Mouse (Mus musculus) ES-E14 (cell line): ENCODE measurements around the gene Mgea5.

Source experiments
- CHD2 ChIP-seq: IDR thresholded peaks from 2 replicates; pipeline ENCODE4 v1.6.1; 2014; ENCODE audit warnings: mild to moderate bottlenecking, low read depth, low read length, inconsistent platforms
- HCFC1 ChIP-seq: IDR thresholded peaks from 2 replicates; pipeline ENCODE4 v1.6.1; 2012; ENCODE audit warnings: low read length, inconsistent platforms, borderline replicate concordance; ENCODE audit not compliant: insufficient read depth
- MAFK ChIP-seq: IDR thresholded peaks from 2 replicates; pipeline ENCODE4 v1.6.1; 2014; ENCODE audit warnings: mild to moderate bottlenecking, low read depth, low read length, inconsistent platforms; ENCODE audit not compliant: insufficient read depth
- ZC3H11A ChIP-seq: IDR thresholded peaks from 2 replicates; pipeline ENCODE4 v1.6.1; 2012; ENCODE audit warnings: low read depth, mild to moderate bottlenecking, inconsistent platforms, low read length, borderline replicate concordance
- ZNF384 ChIP-seq: IDR thresholded peaks from 2 replicates; pipeline ENCODE4 v1.6.1; 2012; ENCODE audit warnings: low read depth, low read length, inconsistent platforms

GRCm38 (mm10) chr19:45742218-45742983, 41.2 kb downstream of the Mgea5 start, which contains the start of gene Fgf8:
- TF ChIP-seq HCFC1 (no peak), CHD2 (no peak), ZNF384 (no peak), MAFK (no peak), ZC3H11A (no peak)
